Mouse (Mus musculus): ENCODE measurements at regions not wholly inside any gene's neighbourhood (a gene's known extent, or its start where the extent isn't known, plus 50 kb on each side); places are given as distances from the start of the nearest gene placed in this dataset.

DNA sequence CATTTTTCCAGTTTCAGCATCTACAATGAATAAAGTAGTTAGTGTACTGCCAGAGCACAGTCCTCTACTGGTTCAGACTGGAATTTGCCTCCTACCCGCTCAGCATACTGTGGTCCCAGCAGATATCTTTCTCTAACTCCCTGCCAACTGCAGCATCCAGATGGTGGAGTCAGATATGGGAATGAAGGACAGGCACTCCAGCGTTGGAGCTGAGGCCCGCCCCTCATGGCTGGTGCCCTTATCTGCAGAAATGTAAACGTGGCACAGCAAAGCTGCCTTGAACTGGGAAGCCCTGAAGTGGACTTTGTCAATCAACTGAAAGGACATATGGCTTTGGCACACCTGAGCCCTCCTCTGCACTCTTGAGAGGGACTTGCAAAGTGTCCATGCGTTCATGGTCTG lies 146.6 kb downstream of the Cartpt start:
- 44% methylated on average over 5 of the region's 5 CpGs for WGBS
- H3K4me2 ChIP-seq (ENCODE audit: low read depth, low read length): no peak overlapping the region
- no peak overlapping the region for H3K9ac ChIP-seq (ENCODE audit: low read depth, low read length)
- no peak overlapping the region for H3K27ac ChIP-seq (replicated peaks; ENCODE audit: low read depth, low read length)
- no peaks in the 10 kb centered on the region for H3K27me3 ChIP-seq (replicated peaks; ENCODE audit: control insufficient read depth, insufficient read depth, low read length)
- DNase-seq (ENCODE audit: low spot score) (no peak), ATAC-seq (ENCODE audit: low read depth) (no peak)
- no peaks in the 10 kb centered on the region for H3K4me1 ChIP-seq (ENCODE audit: control insufficient read depth, insufficient read depth, low read length)
- no peak overlapping the region for H3K4me3 ChIP-seq (ENCODE audit: low read depth, low read length)
- H3K36me3 ChIP-seq (ENCODE audit: control insufficient read depth, insufficient read depth, low read length): no peaks in the 10 kb centered on the region
- no peaks in the 10 kb centered on the region for H3K9me3 ChIP-seq (ENCODE audit: control insufficient read depth, low read length)

- WGBS: 88% methylated on average over 3 of the region's 3 CpGs
- Histone ChIP-seq H3K9ac (ENCODE audit: low read depth, low read length) (no peak overlapping the region), H3K36me3 (ENCODE audit: control insufficient read depth, insufficient read depth, low read length) (no peaks in the 10 kb centered on the region), H3K4me3 (ENCODE audit: low read depth, low read length) (no peak overlapping the region), H3K27me3 (replicated peaks; ENCODE audit: control insufficient read depth, insufficient read depth, low read length) (no peaks in the 10 kb centered on the region), H3K4me1 (ENCODE audit: control insufficient read depth, insufficient read depth, low read length) (no peaks in the 10 kb centered on the region), H3K4me2 (ENCODE audit: low read depth, low read length) (no peak overlapping the region), H3K27ac (replicated peaks; ENCODE audit: low read depth, low read length) (no peak overlapping the region), H3K9me3 (ENCODE audit: control insufficient read depth, low read length) (no peaks in the 10 kb centered on the region)
- no peak for DNase-seq (ENCODE audit: low spot score)
- ATAC-seq (ENCODE audit: low read depth): no peak
Measured at GRCm38 (mm10) chr13:99753526-99753925, 147.4 kb downstream of the Cartpt start.

DNA sequence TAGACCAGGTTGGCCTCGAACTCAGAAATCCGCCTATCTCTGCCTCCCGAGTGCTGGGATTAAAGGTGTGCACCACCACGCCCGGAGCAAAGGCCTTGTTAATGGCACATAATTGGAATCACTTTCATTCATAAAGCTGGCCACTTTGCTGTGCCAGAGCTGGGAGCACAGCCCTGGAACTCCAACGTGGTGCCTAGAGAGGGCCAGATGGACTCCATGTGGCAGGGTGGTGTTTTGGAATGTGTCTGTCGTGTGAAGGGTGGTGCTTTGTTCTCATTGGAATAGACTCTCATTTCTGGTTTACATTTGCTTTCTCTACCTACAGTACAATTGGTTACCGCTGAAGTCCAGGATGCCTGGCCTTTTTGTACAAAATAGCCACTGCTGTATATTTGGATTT lies 150.2 kb downstream of the Cartpt start:
- 69% methylated on average over 8 of the region's 8 CpGs for WGBS

DNA sequence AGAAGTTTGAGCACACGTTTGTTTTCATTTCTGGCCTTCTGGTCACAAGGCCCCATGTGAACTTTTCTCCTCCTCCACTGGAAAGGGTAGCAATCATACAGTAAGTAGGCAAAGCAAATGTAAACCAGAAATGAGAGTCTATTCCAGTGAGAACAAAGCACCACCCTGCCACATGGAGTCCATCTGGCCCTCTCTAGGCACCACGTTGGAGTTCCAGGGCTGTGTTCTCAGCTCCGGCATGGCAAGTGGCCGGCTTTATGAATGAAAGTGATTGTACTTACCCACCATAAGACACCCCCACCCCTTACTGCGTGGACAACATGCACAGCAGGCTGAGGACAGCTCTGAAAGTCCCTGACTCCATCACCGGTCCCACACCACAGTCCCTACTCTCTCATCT lies 151.5 kb downstream of the Cartpt start:
- no peaks in the 10 kb centered on the region for H3K36me3 ChIP-seq (ENCODE audit: control insufficient read depth, insufficient read depth, low read length)
- H3K4me1 ChIP-seq (ENCODE audit: control insufficient read depth, insufficient read depth, low read length): peaks cover 9% of the 10 kb centered on the region; the same call in 1 of the 2 replicates
- H3K9ac ChIP-seq (ENCODE audit: low read depth, low read length): no peak overlapping the region
- 63% methylated on average over 6 of the region's 6 CpGs for WGBS
- no peak for ATAC-seq (ENCODE audit: low read depth)
- H3K27me3 ChIP-seq (replicated peaks; ENCODE audit: control insufficient read depth, insufficient read depth, low read length): no peaks in the 10 kb centered on the region
- H3K4me2 ChIP-seq (ENCODE audit: low read depth, low read length): no peak overlapping the region
- DNase-seq (ENCODE audit: low spot score): no peak
- no peaks in the 10 kb centered on the region for H3K9me3 ChIP-seq (ENCODE audit: control insufficient read depth, low read length)
- no peak overlapping the region for H3K27ac ChIP-seq (replicated peaks; ENCODE audit: low read depth, low read length)
- H3K4me3 ChIP-seq (ENCODE audit: low read depth, low read length): no peak overlapping the region

More for the DNA sequence above, 150.2 kb downstream of the Cartpt start:
- no peak for DNase-seq (ENCODE audit: low spot score)
- Histone ChIP-seq H3K36me3 (ENCODE audit: control insufficient read depth, insufficient read depth, low read length) (no peaks in the 10 kb centered on the region), H3K4me3 (ENCODE audit: low read depth, low read length) (no peak overlapping the region), H3K27me3 (replicated peaks; ENCODE audit: control insufficient read depth, insufficient read depth, low read length) (no peaks in the 10 kb centered on the region), H3K9ac (ENCODE audit: low read depth, low read length) (no peak overlapping the region), H3K9me3 (ENCODE audit: control insufficient read depth, low read length) (no peaks in the 10 kb centered on the region), H3K4me2 (ENCODE audit: low read depth, low read length) (no peak overlapping the region), H3K4me1 (ENCODE audit: control insufficient read depth, insufficient read depth, low read length) (no peaks in the 10 kb centered on the region), H3K27ac (replicated peaks; ENCODE audit: low read depth, low read length) (no peak overlapping the region)
- no peak for ATAC-seq (ENCODE audit: low read depth)

GRCm38 (mm10) chr13:99748128-99748527 lies 152.8 kb downstream of the Cartpt start:
- Histone ChIP-seq H3K4me2 (ENCODE audit: low read depth, low read length) (no peak overlapping the region), H3K27ac (replicated peaks; ENCODE audit: low read depth, low read length) (no peak overlapping the region), H3K27me3 (replicated peaks; ENCODE audit: control insufficient read depth, insufficient read depth, low read length) (no peaks in the 10 kb centered on the region), H3K9ac (ENCODE audit: low read depth, low read length) (no peak overlapping the region), H3K4me3 (ENCODE audit: low read depth, low read length) (no peak overlapping the region), H3K9me3 (ENCODE audit: control insufficient read depth, low read length) (no peaks in the 10 kb centered on the region), H3K4me1 (ENCODE audit: control insufficient read depth, insufficient read depth, low read length) (peaks cover 13% of the 10 kb centered on the region), H3K36me3 (ENCODE audit: control insufficient read depth, insufficient read depth, low read length) (no peaks in the 10 kb centered on the region)
- ATAC-seq (ENCODE audit: low read depth): no peak
- DNase-seq (ENCODE audit: low spot score): no peak
- 84% methylated on average over 9 of the region's 9 CpGs for WGBS

- DNase-seq (ENCODE audit: low spot score) (no peak), ATAC-seq (ENCODE audit: low read depth) (no peak)
- H3K4me2 ChIP-seq (ENCODE audit: low read depth, low read length): no peak overlapping the region
- no peaks in the 10 kb centered on the region for H3K9me3 ChIP-seq (ENCODE audit: control insufficient read depth, low read length)
- 77% methylated on average over 6 of the region's 6 CpGs for WGBS
- H3K36me3 ChIP-seq (ENCODE audit: control insufficient read depth, insufficient read depth, low read length): no peaks in the 10 kb centered on the region
- no peaks in the 10 kb centered on the region for H3K27me3 ChIP-seq (replicated peaks; ENCODE audit: control insufficient read depth, insufficient read depth, low read length)
- no peak overlapping the region for H3K4me3 ChIP-seq (ENCODE audit: low read depth, low read length)
- H3K4me1 ChIP-seq (ENCODE audit: control insufficient read depth, insufficient read depth, low read length): peaks cover 16% of the 10 kb centered on the region
- no peak overlapping the region for H3K27ac ChIP-seq (replicated peaks; ENCODE audit: low read depth, low read length)
- H3K9ac ChIP-seq (ENCODE audit: low read depth, low read length): no peak overlapping the region
Measured at GRCm38 (mm10) chr13:99745526-99745925, 155.4 kb downstream of the Cartpt start.

DNA sequence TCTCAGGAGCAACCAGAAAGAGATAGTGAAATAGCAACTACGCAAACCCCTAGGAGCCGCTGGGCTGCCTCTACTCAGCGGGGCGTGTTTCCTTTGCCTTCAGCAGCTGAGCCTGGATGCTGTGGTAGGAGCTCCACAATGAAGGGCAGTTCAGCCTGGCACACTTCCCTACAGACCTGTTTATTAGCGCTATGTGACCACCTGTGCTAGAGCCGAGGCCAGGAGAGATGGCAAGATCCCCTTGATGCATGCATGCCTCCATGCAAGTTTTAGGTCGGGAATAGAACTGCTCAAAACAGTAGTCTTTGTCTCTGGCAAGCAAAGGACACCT lies 156.1 kb downstream of the Cartpt start:
- 64% methylated on average over 7 of the region's 7 CpGs for WGBS
- no peak overlapping the region for H3K4me3 ChIP-seq (ENCODE audit: low read depth, low read length)
- H3K27ac ChIP-seq (replicated peaks; ENCODE audit: low read depth, low read length): no peak overlapping the region
- H3K4me1 ChIP-seq (ENCODE audit: control insufficient read depth, insufficient read depth, low read length): peaks cover 16% of the 10 kb centered on the region
- no peaks in the 10 kb centered on the region for H3K9me3 ChIP-seq (ENCODE audit: control insufficient read depth, low read length)
- ATAC-seq (ENCODE audit: low read depth): no peak
- H3K9ac ChIP-seq (ENCODE audit: low read depth, low read length): no peak overlapping the region
- H3K36me3 ChIP-seq (ENCODE audit: control insufficient read depth, insufficient read depth, low read length): no peaks in the 10 kb centered on the region
- H3K27me3 ChIP-seq (replicated peaks; ENCODE audit: control insufficient read depth, insufficient read depth, low read length): no peaks in the 10 kb centered on the region
- H3K4me2 ChIP-seq (ENCODE audit: low read depth, low read length): no peak overlapping the region
- DNase-seq (ENCODE audit: low spot score): peak; percentile 35

- no peak overlapping the region for H3K4me3 ChIP-seq (ENCODE audit: low read depth, low read length)
- no peaks in the 10 kb centered on the region for H3K36me3 ChIP-seq (ENCODE audit: control insufficient read depth, insufficient read depth, low read length)
- 0 out of 2 replicates have a peak overlapping the region, but pooled peaks have one; percentile 0 for H3K27ac ChIP-seq (replicated peaks; ENCODE audit: low read depth, low read length)
- ATAC-seq (ENCODE audit: low read depth) (0 out of 2 replicates have a peak, but pooled peaks have one; percentile 32), DNase-seq (ENCODE audit: low spot score) (peak; percentile 29)
- 45% methylated on average over 8 of the region's 8 CpGs for WGBS
- no peak overlapping the region for H3K4me2 ChIP-seq (ENCODE audit: low read depth, low read length)
- H3K9ac ChIP-seq (ENCODE audit: low read depth, low read length): no peak overlapping the region
- no peaks in the 10 kb centered on the region for H3K27me3 ChIP-seq (replicated peaks; ENCODE audit: control insufficient read depth, insufficient read depth, low read length)
- no peaks in the 10 kb centered on the region for H3K9me3 ChIP-seq (ENCODE audit: control insufficient read depth, low read length)
- H3K4me1 ChIP-seq (ENCODE audit: control insufficient read depth, insufficient read depth, low read length): peaks cover 16% of the 10 kb centered on the region
Measured at GRCm38 (mm10) chr13:99743952-99744789, 156.7 kb downstream of the Cartpt start.

GRCm38 (mm10) chr13:99742507-99742906 lies 158.4 kb downstream of the Cartpt start:
- Histone ChIP-seq H3K4me1 (ENCODE audit: control insufficient read depth, insufficient read depth, low read length) (peaks cover 16% of the 10 kb centered on the region), H3K4me2 (ENCODE audit: low read depth, low read length) (no peak overlapping the region), H3K36me3 (ENCODE audit: control insufficient read depth, insufficient read depth, low read length) (no peaks in the 10 kb centered on the region), H3K9ac (ENCODE audit: low read depth, low read length) (no peak overlapping the region), H3K27me3 (replicated peaks; ENCODE audit: control insufficient read depth, insufficient read depth, low read length) (no peaks in the 10 kb centered on the region), H3K27ac (replicated peaks; ENCODE audit: low read depth, low read length) (no peak overlapping the region), H3K9me3 (ENCODE audit: control insufficient read depth, low read length) (no peaks in the 10 kb centered on the region), H3K4me3 (ENCODE audit: low read depth, low read length) (no peak overlapping the region)
- no peak for ATAC-seq (ENCODE audit: low read depth)
- peak; percentile 33 for DNase-seq (ENCODE audit: low spot score)
- 70% methylated on average over 2 of the region's 2 CpGs for WGBS

Data from embryonic facial prominence, embryonic 14.5 days (tissue).